Mouse (Mus musculus) myocyte (in vitro differentiated cells): ENCODE measurements at regions not wholly inside any gene's neighbourhood (a gene's known extent, or its start where the extent isn't known, plus 50 kb on each side); places are given as distances from the start of the nearest gene placed in this dataset.

Experiments
- CEBPB ChIP-seq: IDR thresholded peaks from 2 replicates; pipeline ENCODE4 v1.6.1; 2011; ENCODE audit warnings: mild to moderate bottlenecking, moderate library complexity; ENCODE audit not compliant: poor library complexity, insufficient read depth, severe bottlenecking
- MYOG ChIP-seq, 3 experiments: IDR thresholded peaks; one replicate each; pipeline ENCODE4 v1.6.1; 2011; ENCODE audit warnings: control low read depth in 2 of 3, low read depth in 2 of 3, mild to moderate bottlenecking in 2 of 3; ENCODE audit not compliant: insufficient read length in 2 of 3, control insufficient read depth in 1 of 3, insufficient read depth in 1 of 3
- POLR2A ChIP-seq: IDR thresholded peaks from one replicate; pipeline ENCODE4 v1.6.1; 2011; ENCODE audit warnings: low read depth, mild to moderate bottlenecking, control low read depth, moderate library complexity; ENCODE audit not compliant: insufficient read length
- SRF ChIP-seq: IDR thresholded peaks from one replicate; pipeline ENCODE4 v1.6.1; 2011; ENCODE audit warnings: low read depth; ENCODE audit not compliant: control insufficient read depth, insufficient read length
- USF1 ChIP-seq: IDR thresholded peaks from one replicate; pipeline ENCODE4 v1.6.1; 2011; ENCODE audit warnings: low read depth, mild to moderate bottlenecking, control low read depth, moderate library complexity

DNA sequence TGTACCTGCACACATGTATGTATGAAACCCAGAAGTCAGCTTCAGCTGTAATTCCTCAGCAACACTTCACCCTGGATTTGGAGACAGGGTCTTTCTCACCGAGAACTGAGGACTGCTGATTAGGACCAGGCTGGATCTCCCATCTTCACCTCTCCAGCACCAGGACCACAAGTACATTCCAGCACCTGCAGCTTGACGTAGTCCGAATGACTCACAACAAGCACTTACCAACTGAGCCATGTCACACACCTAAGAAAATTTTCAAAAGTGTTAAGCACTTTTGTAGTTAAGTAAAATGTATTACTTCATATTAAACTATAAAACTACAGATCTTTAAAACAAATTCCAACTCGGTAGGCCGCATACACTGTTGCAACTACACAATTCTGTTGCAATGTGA lies 158.1 kb downstream of the Spry2 start:
- no peak for TF ChIP-seq MYOG (IDR thresholded peaks at IDR 0.05; ENCODE audit: control insufficient read depth in 1 of 3, insufficient read depth in 1 of 3, insufficient read length in 2 of 3, low read depth in 2 of 3)
- no peak for TF ChIP-seq USF1
- TF ChIP-seq POLR2A, result no peak
- TF ChIP-seq CEBPB, result no peak
- TF ChIP-seq SRF, result no peak
